Mouse (Mus musculus): ENCODE data around the gene Pcbp2. TPM values are rescaled to one million over a fixed set of nuclear protein-coding genes. Genes with fewer than 3 reads are reported as not detected.

The Pcbp2 gene
- total RNA-seq, 1 experiment = 377 TPM

DNA sequence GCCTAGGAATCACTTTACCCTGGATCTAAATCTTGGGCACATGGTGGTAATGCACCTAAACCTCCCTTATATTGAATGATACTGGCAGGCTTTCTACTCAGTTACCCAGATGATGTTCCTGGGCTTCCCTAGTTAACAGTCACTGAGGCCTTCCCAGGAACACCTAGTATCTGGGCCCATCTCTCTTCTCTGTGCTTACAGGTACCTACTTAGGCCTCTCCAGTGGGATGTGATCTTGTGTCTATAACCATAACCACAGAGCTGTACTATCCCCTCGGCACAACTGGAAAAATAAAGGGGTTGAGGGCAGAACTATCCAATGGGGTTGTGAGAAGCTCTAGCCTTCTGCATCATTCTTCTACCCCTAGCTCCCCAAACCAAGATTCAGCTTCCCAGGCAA is 36.5 kb downstream of the Pcbp2 start:
- H3K9me3 ChIP-seq (ENCODE audit: control insufficient read depth, insufficient read depth, low read depth, low read length) = no peaks in the 10 kb centered on the region
- no peak for TF ChIP-seq MAFK (IDR thresholded peaks at IDR 0.05; ENCODE audit: insufficient read depth, low read depth, low read length)
- no peak for TF ChIP-seq CHD2 (IDR thresholded peaks at IDR 0.05; ENCODE audit: low read depth, low read length)
- TF ChIP-seq ZC3H11A (IDR thresholded peaks at IDR 0.05; ENCODE audit: borderline replicate concordance, low read depth, low read length) = no peak
- no peak for TF ChIP-seq HCFC1 (IDR thresholded peaks at IDR 0.05; ENCODE audit: borderline replicate concordance, insufficient read depth, low read length)
- TF ChIP-seq ZNF384 (IDR thresholded peaks at IDR 0.05; ENCODE audit: low read depth, low read length) = no peak
- no peak overlapping the region for H3K27ac ChIP-seq (ENCODE audit: insufficient read depth, low read depth, low read length, poor library complexity, severe bottlenecking)
- no peak for DNase-seq (ENCODE audit: low read depth, low spot score)
- peaks cover 0 to 18% of the 10 kb centered on the region in 2 experiments; a peak in 3 of 4 replicates for H3K4me1 ChIP-seq (ENCODE audit: control insufficient read depth in 2 of 2, insufficient read depth in 2 of 2, low read length in 2 of 2, poor library complexity in 1 of 2)
- H3K9ac ChIP-seq (ENCODE audit: insufficient read depth, low read depth, low read length, poor library complexity, severe bottlenecking) = no peak overlapping the region
- H3K36me3 ChIP-seq (ENCODE audit: control insufficient read depth, insufficient read depth, low read length, poor library complexity, severe bottlenecking) = peaks cover 28% of the 10 kb centered on the region
- no peak overlapping the region for H3K4me3 ChIP-seq (ENCODE audit: insufficient read depth in 1 of 2, low read depth in 1 of 2, low read length in 2 of 2, poor library complexity in 1 of 2, severe bottlenecking in 1 of 2)
- in situ Hi-C loops (cut with MboI; ENCODE audit: low sequenced_read_pairs in 2 of 2, unreplicated experiment in 2 of 2) = no loop called here

DNA sequence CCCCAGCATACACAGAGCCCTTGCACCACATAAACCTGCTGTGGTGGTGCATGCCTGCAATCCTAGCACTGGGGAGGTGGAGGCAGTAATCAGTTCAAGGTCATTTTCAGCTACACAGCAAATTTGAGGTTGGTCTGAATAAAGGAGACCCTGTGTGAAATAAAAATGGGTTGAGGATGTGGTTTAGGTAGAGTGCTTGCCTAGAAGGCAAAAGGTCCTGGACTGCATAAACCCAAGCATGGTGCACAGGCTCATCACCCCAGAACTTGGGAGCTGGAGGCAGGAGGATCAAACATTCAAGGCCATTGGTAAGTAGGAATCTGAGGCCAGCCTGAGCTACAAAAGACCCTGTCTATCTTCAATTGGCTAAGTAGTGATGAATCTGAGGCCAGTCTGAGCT is 37.2 kb downstream of the Pcbp2 start:
- in situ Hi-C loops (cut with MboI; ENCODE audit: low sequenced_read_pairs in 2 of 2, unreplicated experiment in 2 of 2) = no loop called here
- TF ChIP-seq ZNF384 (IDR thresholded peaks at IDR 0.05; ENCODE audit: low read depth, low read length) (no peak), MAFK (IDR thresholded peaks at IDR 0.05; ENCODE audit: insufficient read depth, low read depth, low read length) (no peak)
- Histone ChIP-seq H3K36me3 (ENCODE audit: control insufficient read depth, insufficient read depth, low read length, poor library complexity, severe bottlenecking) (peaks cover 22% of the 10 kb centered on the region), H3K9me3 (ENCODE audit: control insufficient read depth, insufficient read depth, low read depth, low read length) (no peaks in the 10 kb centered on the region), H3K9ac (ENCODE audit: insufficient read depth, low read depth, low read length, poor library complexity, severe bottlenecking) (no peak overlapping the region), H3K4me1 (ENCODE audit: control insufficient read depth in 2 of 2, insufficient read depth in 2 of 2, low read length in 2 of 2, poor library complexity in 1 of 2) (peaks cover 0 to 17% of the 10 kb centered on the region in 2 experiments; a peak in 3 of 4 replicates), H3K27ac (ENCODE audit: insufficient read depth, low read depth, low read length, poor library complexity, severe bottlenecking) (no peak overlapping the region), H3K4me3 (ENCODE audit: insufficient read depth in 1 of 2, low read depth in 1 of 2, low read length in 2 of 2, poor library complexity in 1 of 2, severe bottlenecking in 1 of 2) (no peak overlapping the region)
- DNase-seq (ENCODE audit: low read depth, low spot score) = no peak

DNA sequence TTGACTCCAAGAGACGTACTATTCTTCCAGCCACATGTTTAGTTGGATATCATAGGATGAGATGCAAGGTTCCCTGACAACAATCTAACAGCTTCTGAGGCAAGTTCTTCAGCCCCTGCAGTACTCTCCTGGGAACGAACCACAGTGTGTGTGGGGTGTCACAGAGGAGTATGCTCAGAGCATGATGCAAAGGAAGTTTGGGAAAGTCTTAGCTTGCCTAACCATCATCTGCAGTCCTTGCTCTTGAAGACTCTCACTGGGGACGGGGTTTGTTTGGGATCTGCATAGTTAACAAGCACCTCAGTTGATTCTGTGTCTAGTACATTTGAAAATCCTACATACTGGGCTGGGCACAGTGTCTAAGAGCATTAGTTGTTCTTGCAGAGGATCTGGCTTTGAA is 38.0 kb downstream of the Pcbp2 start:
- in situ Hi-C loops (cut with MboI; ENCODE audit: low sequenced_read_pairs in 2 of 2, unreplicated experiment in 2 of 2) = no loop called here
- TF ChIP-seq ZNF384 (IDR thresholded peaks at IDR 0.05; ENCODE audit: low read depth, low read length) (no peak), CHD2 (IDR thresholded peaks at IDR 0.05; ENCODE audit: low read depth, low read length) (peak; percentile 18; the same call in 1 of the 2 replicates), MAFK (IDR thresholded peaks at IDR 0.05; ENCODE audit: insufficient read depth, low read depth, low read length) (no peak), ZC3H11A (IDR thresholded peaks at IDR 0.05; ENCODE audit: borderline replicate concordance, low read depth, low read length) (no peak)
- no peak overlapping the region for H3K27ac ChIP-seq (ENCODE audit: insufficient read depth, low read depth, low read length, poor library complexity, severe bottlenecking)
- H3K4me1 ChIP-seq (ENCODE audit: control insufficient read depth in 2 of 2, insufficient read depth in 2 of 2, low read length in 2 of 2, poor library complexity in 1 of 2) = peaks cover 0 to 17% of the 10 kb centered on the region in 2 experiments; a peak in 3 of 4 replicates
- no peak overlapping the region for H3K4me3 ChIP-seq (ENCODE audit: insufficient read depth in 1 of 2, low read depth in 1 of 2, low read length in 2 of 2, poor library complexity in 1 of 2, severe bottlenecking in 1 of 2)
- no peak overlapping the region for H3K9ac ChIP-seq (ENCODE audit: insufficient read depth, low read depth, low read length, poor library complexity, severe bottlenecking)
- H3K36me3 ChIP-seq (ENCODE audit: control insufficient read depth, insufficient read depth, low read length, poor library complexity, severe bottlenecking) = peaks cover 17% of the 10 kb centered on the region
- no peak for DNase-seq (ENCODE audit: low read depth, low spot score)
- no peaks in the 10 kb centered on the region for H3K9me3 ChIP-seq (ENCODE audit: control insufficient read depth, insufficient read depth, low read depth, low read length)

DNA sequence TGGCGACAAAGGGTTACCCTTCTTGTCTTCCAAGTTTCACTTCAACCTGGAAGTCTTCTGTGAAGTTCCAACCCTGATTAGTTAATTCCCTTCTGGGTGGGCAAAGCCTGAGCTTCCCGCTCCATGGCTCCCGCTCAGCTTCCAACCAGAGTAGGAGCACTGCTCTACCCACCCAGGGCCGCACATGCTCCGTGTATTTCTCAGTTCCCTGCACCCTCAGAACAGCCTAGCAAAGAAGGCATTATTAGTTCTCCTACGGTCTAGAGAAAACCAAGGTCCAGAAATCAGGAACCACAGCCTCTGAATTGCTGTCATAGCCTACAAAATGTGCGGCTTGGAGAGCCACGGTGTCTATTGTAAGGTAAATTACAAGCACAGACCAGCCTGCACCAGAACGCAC is 39.8 kb downstream of the Pcbp2 start:
- Histone ChIP-seq H3K36me3 (ENCODE audit: control insufficient read depth, insufficient read depth, low read length, poor library complexity, severe bottlenecking) (peaks cover 3% of the 10 kb centered on the region), H3K4me1 (ENCODE audit: control insufficient read depth in 2 of 2, insufficient read depth in 2 of 2, low read length in 2 of 2, poor library complexity in 1 of 2) (peaks cover 0 to 16% of the 10 kb centered on the region in 2 experiments; a peak in 3 of 4 replicates), H3K27ac (ENCODE audit: insufficient read depth, low read depth, low read length, poor library complexity, severe bottlenecking) (peak overlapping the region; percentile 52), H3K4me3 (ENCODE audit: insufficient read depth in 1 of 2, low read depth in 1 of 2, low read length in 2 of 2, poor library complexity in 1 of 2, severe bottlenecking in 1 of 2) (peak overlapping the region; percentile 70 to 89), H3K9ac (ENCODE audit: insufficient read depth, low read depth, low read length, poor library complexity, severe bottlenecking) (peak overlapping the region; percentile 85), H3K9me3 (ENCODE audit: control insufficient read depth, insufficient read depth, low read depth, low read length) (no peaks in the 10 kb centered on the region)
- TF ChIP-seq ZC3H11A (IDR thresholded peaks at IDR 0.05; ENCODE audit: borderline replicate concordance, low read depth, low read length) (no peak), CHD2 (IDR thresholded peaks at IDR 0.05; ENCODE audit: low read depth, low read length) (no peak), ZNF384 (IDR thresholded peaks at IDR 0.05; ENCODE audit: low read depth, low read length) (no peak)
- peak; percentile 40 for DNase-seq (ENCODE audit: low read depth, low spot score)
- in situ Hi-C loops (cut with MboI; ENCODE audit: low sequenced_read_pairs in 2 of 2, unreplicated experiment in 2 of 2) = no loop called here

DNA sequence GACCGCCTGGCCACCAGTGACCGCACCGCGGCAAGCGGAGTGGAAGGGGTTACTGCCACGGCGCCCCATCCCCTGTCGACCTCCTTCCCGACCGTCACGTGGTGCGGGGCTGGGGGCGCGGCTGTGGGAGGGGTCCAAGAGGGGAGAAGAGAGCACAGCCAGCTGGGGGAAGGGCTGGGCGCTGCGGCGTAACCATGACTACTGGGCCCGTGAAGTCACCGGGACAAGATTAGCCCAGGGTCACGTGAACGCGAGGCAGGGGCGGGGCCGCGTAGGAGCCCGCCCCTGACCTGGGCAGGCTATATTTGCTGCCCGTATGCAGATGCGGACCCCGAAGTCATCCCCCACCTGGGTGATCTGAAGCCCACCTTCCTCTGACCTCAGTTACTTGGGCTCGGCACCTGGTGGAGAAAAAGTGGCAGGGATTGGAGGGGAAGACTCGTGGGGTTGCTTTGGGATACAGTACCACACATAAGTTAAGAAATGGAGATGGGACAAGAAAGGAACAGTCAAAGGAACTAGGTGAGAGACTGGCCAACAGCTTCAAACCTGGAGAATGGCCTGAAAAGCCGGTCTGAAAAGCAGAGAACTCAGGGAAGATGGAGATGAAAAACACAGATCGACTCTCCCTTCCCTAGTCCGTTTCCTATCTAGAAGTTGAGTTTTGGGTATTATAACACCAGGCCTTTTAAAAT is 40.4 kb downstream of the Pcbp2 start:
- H3K4me1 ChIP-seq (ENCODE audit: control insufficient read depth in 2 of 2, insufficient read depth in 2 of 2, low read length in 2 of 2, poor library complexity in 1 of 2) = peaks cover 0 to 16% of the 10 kb centered on the region in 2 experiments; a peak in 3 of 4 replicates
- in situ Hi-C loops (cut with MboI; ENCODE audit: low sequenced_read_pairs in 2 of 2, unreplicated experiment in 2 of 2) = no loop called here

More for the DNA sequence above, 40.4 kb downstream of the Pcbp2 start:
- 0 out of 2 replicates have a peak, but pooled peaks have one; percentile 42 for TF ChIP-seq CHD2 (IDR thresholded peaks at IDR 0.05; ENCODE audit: low read depth, low read length)
- no peak for TF ChIP-seq ZC3H11A (IDR thresholded peaks at IDR 0.05; ENCODE audit: borderline replicate concordance, low read depth, low read length)
- peak; percentile 97 for DNase-seq (ENCODE audit: low read depth, low spot score)
- no peaks in the 10 kb centered on the region for H3K36me3 ChIP-seq (ENCODE audit: control insufficient read depth, insufficient read depth, low read length, poor library complexity, severe bottlenecking)
- peak overlapping the region; percentile 85 for H3K9ac ChIP-seq (ENCODE audit: insufficient read depth, low read depth, low read length, poor library complexity, severe bottlenecking)
- no peaks in the 10 kb centered on the region for H3K9me3 ChIP-seq (ENCODE audit: control insufficient read depth, insufficient read depth, low read depth, low read length)
- peak overlapping the region; percentile 52; the same call in 1 of the 2 replicates for H3K27ac ChIP-seq (ENCODE audit: insufficient read depth, low read depth, low read length, poor library complexity, severe bottlenecking)
- H3K4me3 ChIP-seq (ENCODE audit: insufficient read depth in 1 of 2, low read depth in 1 of 2, low read length in 2 of 2, poor library complexity in 1 of 2, severe bottlenecking in 1 of 2) = peak overlapping the region; percentile 70 to 89
